Mouse (Mus musculus): ENCODE data around the gene Ubxn11. TPM values are rescaled to one million over a fixed set of nuclear protein-coding genes. Genes with fewer than 3 reads are reported as not detected.

The Ubxn11 gene
- polyA plus RNA-seq, 1 experiment: 15.0 TPM

DNA sequence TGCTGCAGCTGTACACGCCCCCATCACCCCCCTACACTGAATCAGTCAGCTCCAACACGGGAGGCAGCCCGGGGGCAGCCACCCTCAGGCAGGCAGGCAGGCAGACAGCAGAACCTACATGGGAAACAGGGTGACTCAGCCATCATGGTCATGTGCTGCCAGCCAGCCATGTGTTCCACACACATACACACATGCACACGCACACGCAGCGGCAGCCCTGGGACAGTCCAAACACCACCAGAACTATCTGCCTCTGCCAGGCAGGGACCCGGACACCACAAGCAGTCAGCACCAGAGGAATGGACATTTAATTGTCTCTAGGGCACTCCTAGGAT is 24.7 kb downstream of the Ubxn11 start:
- TF ChIP-seq POLR2A (IDR thresholded peaks at IDR 0.05; ENCODE audit: borderline replicate concordance, insufficient read depth, low read length): no peak
- TF ChIP-seq CTCF (IDR thresholded peaks at IDR 0.05; ENCODE audit: borderline replicate concordance, insufficient read depth, low read depth, low read length): no peak

DNA sequence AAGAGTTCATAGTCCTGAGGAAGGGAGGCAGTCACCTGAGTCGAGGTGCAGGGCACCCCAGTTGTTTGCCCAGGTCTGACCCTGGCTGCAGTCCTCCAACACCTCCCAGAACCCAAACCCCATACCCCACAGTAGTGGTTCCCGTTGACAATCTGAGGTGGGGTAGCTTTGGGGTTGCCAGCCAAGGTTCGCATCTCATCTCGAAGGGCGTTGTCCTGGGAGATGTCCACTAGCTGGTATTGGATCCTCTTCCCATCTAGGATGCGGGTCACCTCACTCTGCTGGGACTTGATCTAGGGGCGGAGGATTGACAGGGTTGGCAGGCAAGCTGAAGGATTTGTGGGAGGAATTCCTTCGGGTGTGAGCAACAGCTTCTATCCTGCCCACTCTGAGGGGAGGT is 25.4 kb downstream of the Ubxn11 start:
- 47% methylated on average over 8 of the region's 8 CpGs for WGBS
- H3K4me1 ChIP-seq (ENCODE audit: control insufficient read depth, insufficient read depth, low read length): peaks cover 11% of the 10 kb centered on the region
- H3K27me3 ChIP-seq (ENCODE audit: control insufficient read depth, insufficient read depth, low read length): no peaks in the 10 kb centered on the region
- DNase-seq: peak in 1 of 2 experiments; percentile 24
- H3K27ac ChIP-seq (ENCODE audit: insufficient read depth, low read length): no peak overlapping the region
- peak overlapping the region; percentile 85 for H3K4me3 ChIP-seq (replicated peaks; ENCODE audit: insufficient read depth, low read depth, low read length)
- TF ChIP-seq CTCF (IDR thresholded peaks at IDR 0.05; ENCODE audit: borderline replicate concordance, insufficient read depth, low read depth, low read length): no peak
- TF ChIP-seq POLR2A (IDR thresholded peaks at IDR 0.05; ENCODE audit: borderline replicate concordance, insufficient read depth, low read length): no peak

More for the DNA sequence above, 24.7 kb downstream of the Ubxn11 start:
- DNase-seq: no peak
- H3K4me1 ChIP-seq (ENCODE audit: control insufficient read depth, insufficient read depth, low read length): peaks cover 11% of the 10 kb centered on the region
- no peak overlapping the region for H3K4me3 ChIP-seq (replicated peaks; ENCODE audit: insufficient read depth, low read depth, low read length)
- no peaks in the 10 kb centered on the region for H3K27me3 ChIP-seq (ENCODE audit: control insufficient read depth, insufficient read depth, low read length)
- WGBS: 78% methylated on average over 7 of the region's 7 CpGs
- no peak overlapping the region for H3K27ac ChIP-seq (ENCODE audit: insufficient read depth, low read length)

- no peak within 1 kb of the TSS; the same call in 1 of the 2 replicates for H3K27ac ChIP-seq (ENCODE audit: insufficient read depth, low read length)
- under 1% methylated on average over 50 of the region's 50 CpGs for WGBS
- no peaks in the 10 kb centered on the region for H3K27me3 ChIP-seq (ENCODE audit: control insufficient read depth, insufficient read depth, low read length)
- DNase-seq: peak; percentile 82 to 84
- H3K4me3 ChIP-seq (replicated peaks; ENCODE audit: insufficient read depth, low read depth, low read length): peak within 1 kb of the TSS; percentile 85
- no peak for TF ChIP-seq CTCF (IDR thresholded peaks at IDR 0.05; ENCODE audit: borderline replicate concordance, insufficient read depth, low read depth, low read length)
- TF ChIP-seq POLR2A (IDR thresholded peaks at IDR 0.05; ENCODE audit: borderline replicate concordance, insufficient read depth, low read length): peak; percentile 86
- H3K4me1 ChIP-seq (ENCODE audit: control insufficient read depth, insufficient read depth, low read length): peaks cover 11% of the 10 kb centered on the region
Observed at GRCm38 (mm10) chr4:134128221-134128982, 26.0 kb downstream of the Ubxn11 start, which contains the start of gene Sh3bgrl3. Gene Sh3bgrl3 (minus strand): TSS chr4:134128789.

GRCm38 (mm10) chr4:134128983-134129362 is 26.6 kb downstream of the Ubxn11 start:
- Histone ChIP-seq H3K27ac (ENCODE audit: insufficient read depth, low read length) (no peak overlapping the region; the same call in 1 of the 2 replicates), H3K4me1 (ENCODE audit: control insufficient read depth, insufficient read depth, low read length) (peaks cover 11% of the 10 kb centered on the region), H3K4me3 (replicated peaks; ENCODE audit: insufficient read depth, low read depth, low read length) (peak overlapping the region; percentile 85), H3K27me3 (ENCODE audit: control insufficient read depth, insufficient read depth, low read length) (no peaks in the 10 kb centered on the region)
- no peak for DNase-seq
- no peak for TF ChIP-seq CTCF (IDR thresholded peaks at IDR 0.05; ENCODE audit: borderline replicate concordance, insufficient read depth, low read depth, low read length)
- TF ChIP-seq POLR2A (IDR thresholded peaks at IDR 0.05; ENCODE audit: borderline replicate concordance, insufficient read depth, low read length): no peak
- WGBS: 4% methylated on average over 14 of the region's 14 CpGs

DNA sequence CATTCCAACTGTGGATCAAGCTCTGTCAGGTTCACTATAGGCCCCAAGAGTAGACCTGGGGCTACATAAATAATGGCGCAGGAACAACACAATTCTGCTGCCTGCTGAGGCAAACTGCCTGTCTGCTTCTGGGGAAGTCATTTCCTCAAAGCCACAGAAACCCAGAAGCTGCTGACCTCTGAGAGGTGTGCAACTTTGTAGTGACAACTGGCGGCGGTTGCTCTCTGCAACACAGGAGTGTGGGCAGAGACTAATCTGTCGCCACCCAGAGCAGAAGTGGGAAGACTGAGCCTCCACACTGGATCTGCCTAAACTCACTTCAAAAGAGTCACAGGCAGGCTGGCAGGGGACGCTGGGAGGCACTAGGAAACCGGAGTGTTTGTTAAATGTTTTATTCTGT is 27.1 kb downstream of the Ubxn11 start:
- Histone ChIP-seq H3K27ac (ENCODE audit: insufficient read depth, low read length) (no peak overlapping the region), H3K4me3 (replicated peaks; ENCODE audit: insufficient read depth, low read depth, low read length) (no peak overlapping the region), H3K4me1 (ENCODE audit: control insufficient read depth, insufficient read depth, low read length) (peaks cover 6% of the 10 kb centered on the region), H3K27me3 (ENCODE audit: control insufficient read depth, insufficient read depth, low read length) (no peaks in the 10 kb centered on the region)
- TF ChIP-seq CTCF (IDR thresholded peaks at IDR 0.05; ENCODE audit: borderline replicate concordance, insufficient read depth, low read depth, low read length) (no peak), POLR2A (IDR thresholded peaks at IDR 0.05; ENCODE audit: borderline replicate concordance, insufficient read depth, low read length) (no peak)
- WGBS: 62% methylated on average over 6 of the region's 6 CpGs
- DNase-seq: no peak

DNA sequence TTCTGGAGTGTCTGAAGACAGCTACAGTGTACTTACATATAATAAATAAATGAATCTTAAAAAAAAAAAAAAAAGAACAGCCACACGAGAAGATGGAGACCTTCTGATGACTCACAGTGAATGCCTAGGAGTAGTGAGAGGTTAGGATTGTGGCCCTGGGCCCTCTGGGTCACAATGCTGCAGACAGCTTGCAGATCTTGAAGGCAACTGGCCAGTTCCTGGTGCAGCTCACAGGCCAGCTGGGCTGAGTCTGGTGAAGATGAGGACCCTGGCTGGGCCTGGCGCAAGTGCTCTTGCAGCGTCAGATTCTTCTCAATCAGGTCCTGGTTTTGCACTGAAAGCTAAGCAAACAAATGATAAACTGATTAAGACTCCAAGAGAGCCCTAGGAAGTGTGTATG is 29.7 kb downstream of the Ubxn11 start:
- whole genome bisulfite sequencing: 66% methylated on average over 3 of the region's 3 CpGs
- Histone ChIP-seq H3K27me3 (ENCODE audit: control insufficient read depth, insufficient read depth, low read length) (no peaks in the 10 kb centered on the region), H3K27ac (ENCODE audit: insufficient read depth, low read length) (no peak overlapping the region), H3K4me1 (ENCODE audit: control insufficient read depth, insufficient read depth, low read length) (peaks cover 3% of the 10 kb centered on the region), H3K4me3 (replicated peaks; ENCODE audit: insufficient read depth, low read depth, low read length) (no peak overlapping the region)
- no peak for DNase-seq
- TF ChIP-seq POLR2A (IDR thresholded peaks at IDR 0.05; ENCODE audit: borderline replicate concordance, insufficient read depth, low read length) (no peak), CTCF (IDR thresholded peaks at IDR 0.05; ENCODE audit: borderline replicate concordance, insufficient read depth, low read depth, low read length) (no peak)

GRCm38 (mm10) chr4:134132519-134133095 is 30.2 kb downstream of the Ubxn11 start:
- 86% methylated on average over 8 of the region's 8 CpGs for WGBS
- DNase-seq: no peak
- TF ChIP-seq CTCF (IDR thresholded peaks at IDR 0.05; ENCODE audit: borderline replicate concordance, insufficient read depth, low read depth, low read length) (no peak), POLR2A (IDR thresholded peaks at IDR 0.05; ENCODE audit: borderline replicate concordance, insufficient read depth, low read length) (no peak)
- Histone ChIP-seq H3K27ac (ENCODE audit: insufficient read depth, low read length) (no peak overlapping the region), H3K27me3 (ENCODE audit: control insufficient read depth, insufficient read depth, low read length) (no peaks in the 10 kb centered on the region), H3K4me3 (replicated peaks; ENCODE audit: insufficient read depth, low read depth, low read length) (no peak overlapping the region), H3K4me1 (ENCODE audit: control insufficient read depth, insufficient read depth, low read length) (peaks cover 3% of the 10 kb centered on the region)

Measured in cerebellum, adult 2 months (tissue).